Mouse (Mus musculus): Measurements from ENCODE around the gene Slco1a5.

GRCm38 (mm10) chr6:142208421-142208820 is 114.4 kb downstream of the Slco1a5 start, which contains the start of gene Slco1a6:
- TF ChIP-seq EP300 (IDR thresholded peaks at IDR 0.05; ENCODE audit: low read depth) (no peak), CTCF (IDR thresholded peaks at IDR 0.05; ENCODE audit: low read depth) (no peak)

All from liver, postnatal 0 days (tissue).